Mouse (Mus musculus): ENCODE measurements around the gene Mon1a. TPM values are rescaled to one million over a fixed set of nuclear protein-coding genes. Genes with fewer than 3 reads are reported as not detected.

Mon1a gene
- polyA plus RNA-seq, 1 experiment, result 31.5 TPM

GRCm38 (mm10) chr9:107928169-107928568, 40.2 kb downstream of the Mon1a start, which contains the start of gene Actl11:
Actl11 (plus strand) TSS chr9:107928469.
- DNase-seq (ENCODE audit: low read depth), result no peak
- TF ChIP-seq POLR2A (IDR thresholded peaks at IDR 0.05; ENCODE audit: borderline replicate concordance, extremely low read depth, insufficient read depth, insufficient read length, poor library complexity, severe bottlenecking), result no peak
- TF ChIP-seq CTCF (IDR thresholded peaks at IDR 0.05; ENCODE audit: borderline replicate concordance, extremely low read depth, insufficient read depth, insufficient read length), result no peak

- peak; percentile 35 for DNase-seq (ENCODE audit: low read depth)
- TF ChIP-seq CTCF (IDR thresholded peaks at IDR 0.05; ENCODE audit: borderline replicate concordance, extremely low read depth, insufficient read depth, insufficient read length) (no peak), POLR2A (IDR thresholded peaks at IDR 0.05; ENCODE audit: borderline replicate concordance, extremely low read depth, insufficient read depth, insufficient read length, poor library complexity, severe bottlenecking) (no peak)
Measured at GRCm38 (mm10) chr9:107932221-107932620, 44.3 kb downstream of the Mon1a start.

- no peak for DNase-seq (ENCODE audit: low read depth)
- TF ChIP-seq CTCF (IDR thresholded peaks at IDR 0.05; ENCODE audit: borderline replicate concordance, extremely low read depth, insufficient read depth, insufficient read length), result no peak
- TF ChIP-seq POLR2A (IDR thresholded peaks at IDR 0.05; ENCODE audit: borderline replicate concordance, extremely low read depth, insufficient read depth, insufficient read length, poor library complexity, severe bottlenecking), result no peak
Measured at GRCm38 (mm10) chr9:107934146-107934545, 46.2 kb downstream of the Mon1a start.

GRCm38 (mm10) chr9:107935374-107935773, 47.4 kb downstream of the Mon1a start, which contains the start of gene Camkv:
Camkv (plus strand) TSS chr9:107935674.
- no peak for TF ChIP-seq POLR2A (IDR thresholded peaks at IDR 0.05; ENCODE audit: borderline replicate concordance, extremely low read depth, insufficient read depth, insufficient read length, poor library complexity, severe bottlenecking)
- TF ChIP-seq CTCF (IDR thresholded peaks at IDR 0.05; ENCODE audit: borderline replicate concordance, extremely low read depth, insufficient read depth, insufficient read length), result no peak
- no peak for DNase-seq (ENCODE audit: low read depth)

- TF ChIP-seq CTCF (IDR thresholded peaks at IDR 0.05; ENCODE audit: borderline replicate concordance, extremely low read depth, insufficient read depth, insufficient read length) (no peak), POLR2A (IDR thresholded peaks at IDR 0.05; ENCODE audit: borderline replicate concordance, extremely low read depth, insufficient read depth, insufficient read length, poor library complexity, severe bottlenecking) (no peak)
- peak; percentile 54 for DNase-seq (ENCODE audit: low read depth)
Measured at GRCm38 (mm10) chr9:107935790-107936214, 47.9 kb downstream of the Mon1a start.

- DNase-seq (ENCODE audit: low read depth), result peak; percentile 44
Measured at GRCm38 (mm10) chr9:107936215-107936822, 48.4 kb downstream of the Mon1a start.

GRCm38 (mm10) chr9:107936831-107937230, 48.9 kb downstream of the Mon1a start:
- no peak for DNase-seq (ENCODE audit: low read depth)
- TF ChIP-seq POLR2A (IDR thresholded peaks at IDR 0.05; ENCODE audit: borderline replicate concordance, extremely low read depth, insufficient read depth, insufficient read length, poor library complexity, severe bottlenecking) (no peak), CTCF (IDR thresholded peaks at IDR 0.05; ENCODE audit: borderline replicate concordance, extremely low read depth, insufficient read depth, insufficient read length) (no peak)

More at GRCm38 (mm10) chr9:107936215-107936822, 48.4 kb downstream of the Mon1a start:
- TF ChIP-seq CTCF (IDR thresholded peaks at IDR 0.05; ENCODE audit: borderline replicate concordance, extremely low read depth, insufficient read depth, insufficient read length) (no peak), POLR2A (IDR thresholded peaks at IDR 0.05; ENCODE audit: borderline replicate concordance, extremely low read depth, insufficient read depth, insufficient read length, poor library complexity, severe bottlenecking) (no peak)

GRCm38 (mm10) chr9:107947241-107948194, 59.6 kb downstream of the Mon1a start:
- no peak for DNase-seq (ENCODE audit: low read depth)
- TF ChIP-seq CTCF (IDR thresholded peaks at IDR 0.05; ENCODE audit: borderline replicate concordance, extremely low read depth, insufficient read depth, insufficient read length), result no peak
- TF ChIP-seq POLR2A (IDR thresholded peaks at IDR 0.05; ENCODE audit: borderline replicate concordance, extremely low read depth, insufficient read depth, insufficient read length, poor library complexity, severe bottlenecking), result no peak

- TF ChIP-seq POLR2A (IDR thresholded peaks at IDR 0.05; ENCODE audit: borderline replicate concordance, extremely low read depth, insufficient read depth, insufficient read length, poor library complexity, severe bottlenecking) (no peak), CTCF (IDR thresholded peaks at IDR 0.05; ENCODE audit: borderline replicate concordance, extremely low read depth, insufficient read depth, insufficient read length) (no peak)
- DNase-seq (ENCODE audit: low read depth), result no peak
Measured at GRCm38 (mm10) chr9:107949184-107949921, 61.4 kb downstream of the Mon1a start.

GRCm38 (mm10) chr9:107949922-107950235, 61.9 kb downstream of the Mon1a start, which contains the start of gene Traip:
Traip (plus strand) TSS chr9:107950136.
- DNase-seq (ENCODE audit: low read depth), result no peak
- no peak for TF ChIP-seq POLR2A (IDR thresholded peaks at IDR 0.05; ENCODE audit: borderline replicate concordance, extremely low read depth, insufficient read depth, insufficient read length, poor library complexity, severe bottlenecking)
